Mouse (Mus musculus): Measurements from ENCODE around the gene Frmd4b. TPM values are rescaled to one million over a fixed set of nuclear protein-coding genes. Genes with fewer than 3 reads are reported as not detected.
A peak's percentile ranks its signal among the peaks of the same experiment; 100 is the strongest.

The Frmd4b gene
- total and polyA plus RNA-seq, 3 experiments: 0.13 to 0.70 (median 0.13) TPM

DNA sequence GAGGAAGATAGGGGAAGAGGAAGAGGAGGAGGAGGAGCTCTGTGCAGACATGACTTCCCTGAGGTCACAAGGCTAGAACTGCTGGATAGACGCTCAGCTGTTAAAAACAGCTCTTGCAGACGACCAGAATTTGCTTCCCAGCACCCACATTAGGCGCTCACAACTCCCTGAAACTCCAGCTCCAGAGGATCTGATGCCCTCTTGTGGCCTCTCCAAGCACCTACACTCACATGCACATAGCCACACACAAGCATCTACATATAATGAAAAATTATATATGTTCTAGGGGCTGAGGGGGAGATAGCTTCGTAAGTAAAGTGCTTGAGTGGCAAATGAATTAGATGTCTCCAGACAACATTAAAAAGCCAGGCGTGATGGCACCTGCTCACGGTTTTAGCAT lies 378.0 kb downstream of the Frmd4b start:
- in situ Hi-C loops (cut with MboI; ENCODE audit: low pct_ligation_motif_present, low pct_unique_long_range_greater_than_20kb, low sequenced_read_pairs) (no loop called here), dilution Hi-C loops (cut with MboI; ENCODE audit: extremely low pct_ligation_motif_present, extremely low pct_unique_long_range_greater_than_20kb, low sequenced_read_pairs) (no loop called here)
- peaks cover 9% of the 10 kb centered on the region for H3K9me3 ChIP-seq (replicated peaks; ENCODE audit: low read length)
- no peak overlapping the region for H3K27ac ChIP-seq (ENCODE audit: insufficient read depth, low read depth)
- no peak overlapping the region for H3K4me2 ChIP-seq (ENCODE audit: insufficient read depth, low read depth, poor library complexity, severe bottlenecking)
- no peaks in the 10 kb centered on the region for H3K27me3 ChIP-seq (replicated peaks)
- no peak overlapping the region for H3K9ac ChIP-seq (ENCODE audit: insufficient read depth, low read depth)
- TF ChIP-seq CTCF (conservative IDR thresholded peaks at IDR 0.05 in 1 of 2, IDR thresholded peaks at IDR 0.05 in 1 of 2; ENCODE audit: low read depth in 2 of 2, low read length in 2 of 2): peak in 1 of 2 experiments; percentile 13; a peak in 1 of 4 replicates
- no peak for TF ChIP-seq NELFE (IDR thresholded peaks at IDR 0.05; ENCODE audit: low read depth, low read length)
- H3K4me3 ChIP-seq (replicated peaks in 1 of 3; ENCODE audit: low read depth in 2 of 3, low read length in 2 of 3, poor library complexity in 1 of 3): no peak overlapping the region
- H3K79me2 ChIP-seq (replicated peaks; ENCODE audit: control insufficient read depth, extremely low read depth, insufficient read depth, poor library complexity, severe bottlenecking): no peaks in the 10 kb centered on the region
- peaks cover 0 to 11% of the 10 kb centered on the region in 2 experiments; a peak in 1 of 4 replicates for H3K4me1 ChIP-seq (ENCODE audit: control insufficient read depth in 1 of 2, insufficient read depth in 2 of 2)
- DNase-seq (ENCODE audit: extremely low read depth): no peak
- peaks cover 0 to 12% of the 10 kb centered on the region in 2 experiments for H3K36me3 ChIP-seq (replicated peaks in 1 of 2; ENCODE audit: control insufficient read depth in 1 of 2, insufficient read depth in 1 of 2, low read length in 1 of 2)

Other genes with a start within 250 kb of the Frmd4b start
- 3.6 and 3.9 TPM in 2 replicates for gene Mitf, start 189.5 kb upstream of the Frmd4b start, total RNA-seq (2012; rRNA removed)
- gene Mitf, start 189.5 kb upstream of the Frmd4b start, total RNA-seq (2014; rRNA removed): 4.7 and 5.4 TPM in 2 replicates
- gene Mitf, start 189.5 kb upstream of the Frmd4b start, polyA plus RNA-seq (2012; ENCODE audit: insufficient read length, low read depth): 3.4 and 3.5 TPM in 2 replicates

Data from CH12.LX (cell line).